Mouse (Mus musculus) mesoderm, embryonic 11.5 days (tissue): ENCODE measurements at regions not wholly inside any gene's neighbourhood (a gene's known extent, or its start where the extent isn't known, plus 50 kb on each side); places are given as distances from the start of the nearest gene placed in this dataset.

Experiments used
- DNase-seq: peaks from one replicate; pipeline ENCODE4 v3.0.0-alpha.2; 2012; ENCODE audit warnings: low read depth, low spot score

DNA sequence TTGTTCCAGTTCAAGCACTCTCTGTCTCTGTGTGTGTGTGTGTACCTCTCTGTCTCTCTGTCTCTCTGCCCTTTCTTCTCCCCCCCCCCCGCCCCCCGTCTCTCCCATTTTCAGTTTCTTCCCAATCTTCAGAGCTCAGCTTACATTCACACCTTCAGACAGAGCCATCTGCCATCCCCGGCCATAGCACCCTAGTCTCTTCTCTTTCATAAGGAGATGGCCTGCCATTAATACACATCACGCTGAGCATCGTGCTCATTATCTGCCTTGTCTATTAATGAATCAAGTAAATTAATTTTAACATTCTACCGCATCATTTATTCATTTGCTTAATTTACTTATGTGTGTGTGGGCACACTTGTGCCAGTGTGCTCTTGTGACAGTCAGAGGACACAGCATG, 573.2 kb downstream of the Bnc2 start:
- no peak for DNase-seq

DNA sequence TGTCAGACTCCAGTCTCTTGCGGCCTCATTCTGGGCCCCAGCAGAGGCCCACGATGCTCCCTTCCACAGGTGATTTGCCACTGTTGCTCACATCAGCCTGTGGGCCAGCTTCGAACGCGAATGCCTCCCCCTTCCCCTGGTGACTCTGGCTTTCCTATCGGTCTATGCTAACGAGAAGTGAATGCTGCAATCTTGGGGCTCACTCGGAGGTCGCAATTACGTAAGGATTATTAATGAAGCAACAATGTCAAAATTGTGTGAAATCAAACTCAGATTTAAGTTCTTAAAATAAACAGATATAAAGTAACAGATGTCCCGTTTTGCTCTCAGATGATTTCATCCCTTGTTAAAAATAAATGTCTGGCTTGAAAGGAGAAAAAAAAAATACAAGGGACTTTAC, 572.3 kb downstream of the Bnc2 start:
- no peak for DNase-seq

DNA sequence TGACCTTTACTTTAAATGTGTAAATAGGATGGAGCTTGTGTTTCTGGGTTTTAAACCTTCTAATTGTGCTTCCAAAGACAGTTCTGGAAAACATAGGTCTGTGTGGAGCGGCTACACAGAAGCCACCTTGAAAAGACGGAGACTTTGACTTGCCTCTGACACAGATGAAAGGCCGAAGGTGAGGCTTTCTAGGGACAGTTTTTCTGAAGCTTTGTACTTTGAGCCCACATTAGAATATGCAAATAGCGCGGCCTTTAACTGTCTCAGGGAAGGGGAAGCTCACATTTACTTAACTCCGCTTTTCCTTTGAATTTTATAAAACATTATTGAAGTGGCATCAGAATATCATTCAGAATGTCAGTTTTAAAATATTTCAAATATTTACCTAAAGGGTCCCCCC, 566.5 kb downstream of the Bnc2 start:
- DNase-seq, result no peak

DNA sequence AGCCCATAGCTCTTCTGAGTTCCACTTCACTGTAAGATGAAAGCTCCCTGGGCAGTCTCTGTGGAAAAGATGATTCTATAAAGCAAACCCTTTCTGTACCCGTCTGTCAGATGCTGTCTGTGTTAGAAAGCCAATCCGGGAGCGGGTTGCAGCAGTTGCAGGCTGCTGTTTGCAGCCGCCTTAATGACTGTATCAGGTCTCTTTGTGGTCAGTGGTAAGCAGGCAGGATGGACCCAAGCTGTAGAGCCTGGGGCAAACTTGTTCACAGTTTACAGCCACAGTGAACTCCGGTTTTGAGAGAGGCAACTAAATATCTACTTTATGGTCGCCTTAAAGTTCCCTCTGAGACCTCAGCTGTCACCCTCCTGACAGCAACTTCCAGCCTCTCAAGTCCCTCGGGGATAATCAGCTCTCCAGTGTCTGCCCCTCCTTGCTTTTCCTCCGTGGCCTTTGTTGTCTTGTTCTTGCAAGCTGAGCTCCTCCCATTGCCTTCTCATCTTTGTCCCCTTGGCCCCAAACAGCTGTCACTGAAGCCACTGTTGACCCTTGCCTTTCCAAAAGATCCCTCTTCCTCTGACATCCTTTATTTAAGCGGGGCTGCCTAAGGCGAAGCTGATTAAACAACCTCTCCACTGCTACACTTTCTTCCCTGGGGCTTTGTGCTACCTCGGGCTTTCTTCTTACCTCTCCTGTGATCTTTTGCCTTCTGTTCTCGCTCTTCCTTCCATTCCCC, 565.1 kb downstream of the Bnc2 start:
- peak; percentile 58 for DNase-seq

DNA sequence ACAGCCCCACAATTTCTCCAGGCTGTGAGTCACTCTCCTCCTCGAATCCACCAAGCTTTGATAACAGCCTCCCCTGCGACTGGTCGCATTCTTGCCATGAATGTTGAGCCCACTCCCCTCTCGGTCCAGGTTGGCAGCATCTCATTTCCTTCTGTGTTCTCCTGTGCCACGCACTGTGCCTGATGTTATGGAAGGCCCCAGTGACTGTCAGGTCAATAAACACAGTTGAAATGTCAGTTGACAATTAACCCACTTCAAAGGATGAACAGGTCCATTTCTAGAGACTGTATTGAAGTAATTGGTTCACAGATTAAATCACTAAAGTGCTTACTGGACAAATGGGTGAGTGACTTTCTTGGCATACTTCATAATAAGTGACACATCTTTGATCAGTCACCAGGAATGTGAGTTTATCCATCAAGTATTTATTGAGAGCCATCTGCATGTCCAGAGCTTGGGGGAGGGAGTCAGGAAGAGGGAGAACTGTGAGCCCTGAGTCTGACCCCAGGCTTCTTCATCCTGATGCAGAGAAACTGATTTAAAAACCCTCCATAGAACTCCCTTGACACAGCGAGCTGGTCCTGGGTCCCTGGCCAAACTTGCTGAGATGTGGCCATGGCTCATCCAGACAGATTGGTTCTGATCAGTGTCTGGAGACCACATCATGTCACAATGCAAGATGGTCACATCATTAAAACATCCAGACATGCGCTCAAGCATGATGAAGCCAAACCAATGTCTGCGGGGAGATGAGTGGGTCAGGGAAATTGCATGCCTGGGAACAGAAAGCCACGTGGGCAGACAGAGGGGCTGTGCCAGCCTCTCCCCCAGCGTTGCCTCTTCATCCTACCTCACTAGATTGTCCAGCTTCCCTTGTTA, 560.7 kb downstream of the Bnc2 start:
- no peak for DNase-seq

DNA sequence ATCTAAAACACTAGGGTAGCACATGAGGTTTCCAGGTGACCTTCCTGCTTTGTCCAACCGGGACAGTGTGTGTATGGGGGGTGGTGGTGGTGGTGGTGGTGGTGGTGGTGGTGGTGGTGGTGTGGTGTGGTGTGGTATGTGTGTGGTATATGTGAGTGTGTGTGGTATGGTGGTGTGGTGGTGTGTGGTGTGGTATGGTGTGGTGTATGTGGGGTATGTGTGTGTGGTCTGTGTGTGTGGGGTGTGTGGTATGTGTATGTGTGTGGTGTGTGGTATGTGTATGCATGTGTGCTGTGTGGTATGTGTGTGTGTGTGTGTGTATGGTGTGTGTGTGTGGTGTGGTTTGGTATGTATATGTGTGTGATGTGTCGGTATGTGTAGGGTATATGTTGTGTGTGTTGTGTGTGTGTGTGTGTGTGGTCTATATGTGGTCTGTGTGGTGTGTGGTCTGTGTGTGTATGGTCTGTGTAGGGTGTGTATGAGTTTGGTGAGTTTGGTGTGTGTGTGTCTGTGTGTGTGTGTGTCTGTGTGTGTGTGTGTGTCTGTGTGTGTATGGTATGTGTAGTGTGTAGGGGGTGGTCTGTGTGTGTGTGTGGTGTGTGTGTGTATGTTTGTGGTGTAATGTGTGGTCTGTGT, 556.7 kb downstream of the Bnc2 start:
- no peak for DNase-seq

DNA sequence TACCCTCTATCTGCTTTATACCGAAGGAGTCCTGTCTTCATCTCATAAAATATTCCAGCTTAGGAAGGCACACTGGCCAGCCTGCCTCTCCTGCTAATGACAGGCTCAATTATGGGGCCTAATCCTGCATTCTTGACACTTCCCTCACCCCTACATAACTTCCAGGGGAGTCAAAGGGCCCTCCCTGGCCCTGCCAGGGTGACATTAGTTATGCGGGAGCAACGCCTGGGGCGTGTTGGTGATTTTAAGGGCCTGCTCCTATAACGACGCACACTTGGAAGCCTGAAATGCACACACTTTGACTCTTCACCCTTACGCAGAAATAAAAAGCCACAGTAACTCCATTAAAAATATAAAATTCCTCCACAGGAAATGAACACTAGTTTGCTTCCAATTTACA, 555.5 kb downstream of the Bnc2 start:
- peak; percentile 45 for DNase-seq

DNA sequence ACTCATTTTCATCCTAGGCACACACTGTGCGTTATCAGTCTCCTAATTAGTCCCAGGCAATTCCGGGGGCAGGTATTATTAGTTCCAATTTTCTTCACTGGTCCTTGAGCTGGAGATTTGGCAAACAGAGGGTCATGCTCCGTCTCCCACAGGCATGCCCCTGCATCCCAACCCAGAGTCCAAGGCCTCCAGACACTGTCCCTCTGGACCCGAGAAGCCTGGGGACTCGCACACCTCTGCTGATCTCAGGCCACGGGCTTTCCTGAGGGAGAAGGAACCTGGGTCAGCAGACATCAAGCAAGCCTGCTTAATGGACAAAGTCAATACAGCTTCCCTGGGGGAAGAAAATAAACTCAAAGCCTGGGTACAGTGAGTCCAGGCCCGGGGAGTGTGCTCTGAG, 554.7 kb downstream of the Bnc2 start:
- no peak for DNase-seq

DNA sequence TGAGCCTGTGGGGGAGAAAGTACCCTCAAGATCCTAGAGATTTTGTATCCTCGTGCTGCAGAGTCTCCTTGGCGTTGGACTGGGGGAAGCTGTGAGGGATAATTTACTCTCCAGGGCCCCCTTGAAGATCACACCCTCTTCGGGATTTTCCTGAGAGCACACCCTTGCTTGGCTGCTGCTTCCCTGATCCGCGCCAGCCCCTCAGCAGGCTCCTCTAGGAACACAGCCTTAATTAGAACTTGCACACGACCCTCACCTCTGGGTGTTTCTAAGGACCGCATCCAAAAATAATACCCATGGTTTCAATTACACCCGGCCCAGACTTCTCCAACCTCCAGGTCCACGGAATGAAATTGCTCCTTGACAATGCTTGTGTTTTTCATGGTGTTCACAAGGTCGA, 553.6 kb downstream of the Bnc2 start:
- DNase-seq, result no peak

DNA sequence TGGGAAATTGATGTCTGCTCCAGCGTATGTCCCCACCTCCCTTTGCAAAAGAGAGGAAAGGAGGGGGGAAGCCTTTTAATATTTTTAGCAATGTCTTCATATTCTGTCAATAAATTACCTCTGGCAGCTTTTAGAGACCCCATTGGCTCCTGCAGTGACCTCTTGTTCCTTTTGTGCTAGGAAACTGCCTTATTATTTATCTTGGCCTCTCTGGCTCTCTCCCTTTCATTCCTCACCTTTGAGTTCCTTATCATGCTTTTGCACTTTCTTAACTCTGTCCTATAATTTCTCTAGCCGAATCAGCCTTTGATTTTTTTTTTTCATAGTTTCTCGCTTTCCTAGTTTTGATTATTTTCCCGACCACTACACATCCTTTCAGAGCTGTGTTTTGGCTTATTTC, 548.7 kb downstream of the Bnc2 start:
- DNase-seq, result no peak

DNA sequence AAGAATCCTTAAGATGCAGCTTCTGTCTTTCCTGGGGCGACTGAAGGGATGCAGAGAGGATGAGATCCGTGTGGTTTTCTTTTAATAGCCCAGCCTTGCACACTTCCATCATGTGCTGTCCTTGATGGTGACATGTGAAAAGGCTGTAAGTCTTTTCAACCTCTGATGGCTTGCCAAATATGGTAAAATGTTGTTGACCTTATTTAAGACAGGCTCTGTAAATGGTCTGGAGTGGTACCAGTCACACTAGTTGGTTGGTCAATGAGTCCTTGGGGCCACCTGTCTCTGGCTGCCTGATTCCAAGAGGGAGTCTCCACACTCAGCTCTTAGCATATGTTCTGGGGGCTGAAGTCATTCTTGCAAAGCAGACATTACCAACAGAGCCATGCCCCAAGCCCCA, 547.7 kb downstream of the Bnc2 start:
- DNase-seq, result no peak

DNA sequence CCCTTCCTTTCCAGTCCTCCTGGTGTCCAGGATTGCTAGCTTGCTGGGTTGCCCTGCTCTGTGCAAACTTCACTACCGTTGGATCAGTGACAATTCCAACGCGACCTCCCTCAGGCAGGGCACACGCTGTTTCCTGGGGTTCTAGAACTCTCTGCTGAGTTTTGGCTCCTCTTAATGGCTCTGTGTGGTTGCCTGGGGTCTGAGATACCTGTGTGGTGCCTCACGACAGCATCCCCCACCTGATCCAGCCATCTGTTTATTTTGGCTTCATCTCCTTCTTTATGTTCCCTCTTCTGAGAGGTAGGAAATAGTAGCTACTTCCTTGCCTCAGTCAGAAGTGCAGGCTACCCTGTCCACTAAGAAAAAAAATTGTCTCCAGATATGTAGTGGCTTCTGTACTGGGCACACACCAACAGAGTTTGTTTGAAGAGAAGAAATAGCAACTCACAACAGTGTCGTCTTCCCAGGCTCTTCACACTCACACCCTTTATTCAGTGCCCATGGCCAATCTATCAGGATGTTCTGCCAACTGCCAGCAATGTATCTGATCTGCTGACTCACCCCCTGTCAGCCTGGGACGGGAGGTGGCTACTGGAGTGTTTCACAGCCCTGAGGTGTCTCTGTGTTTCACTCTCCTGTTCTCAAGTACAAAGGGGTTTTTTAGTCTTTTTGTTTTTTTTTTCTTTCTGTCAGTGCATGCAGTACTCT, 544.1 kb downstream of the Bnc2 start:
- no peak for DNase-seq

DNA sequence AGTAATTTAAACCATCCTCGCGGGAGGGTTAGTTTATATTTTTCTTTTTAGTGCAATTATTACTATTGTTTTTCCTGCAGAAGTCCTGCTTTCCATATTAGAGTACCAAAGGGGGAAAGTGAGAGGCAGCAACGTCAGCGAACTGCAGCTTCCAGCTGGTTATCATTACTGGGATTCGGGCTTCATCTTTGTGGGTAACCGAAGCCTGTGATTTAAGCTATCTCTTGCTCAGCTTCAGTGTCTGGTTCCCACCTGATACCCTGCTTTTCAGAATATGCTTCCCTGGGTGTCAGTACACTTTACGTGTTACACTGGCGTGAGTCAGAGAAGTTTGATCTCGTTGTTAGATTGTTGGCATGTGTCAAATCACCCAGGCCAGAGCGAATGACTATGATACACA, 539.3 kb downstream of the Bnc2 start:
- DNase-seq, result no peak

DNA sequence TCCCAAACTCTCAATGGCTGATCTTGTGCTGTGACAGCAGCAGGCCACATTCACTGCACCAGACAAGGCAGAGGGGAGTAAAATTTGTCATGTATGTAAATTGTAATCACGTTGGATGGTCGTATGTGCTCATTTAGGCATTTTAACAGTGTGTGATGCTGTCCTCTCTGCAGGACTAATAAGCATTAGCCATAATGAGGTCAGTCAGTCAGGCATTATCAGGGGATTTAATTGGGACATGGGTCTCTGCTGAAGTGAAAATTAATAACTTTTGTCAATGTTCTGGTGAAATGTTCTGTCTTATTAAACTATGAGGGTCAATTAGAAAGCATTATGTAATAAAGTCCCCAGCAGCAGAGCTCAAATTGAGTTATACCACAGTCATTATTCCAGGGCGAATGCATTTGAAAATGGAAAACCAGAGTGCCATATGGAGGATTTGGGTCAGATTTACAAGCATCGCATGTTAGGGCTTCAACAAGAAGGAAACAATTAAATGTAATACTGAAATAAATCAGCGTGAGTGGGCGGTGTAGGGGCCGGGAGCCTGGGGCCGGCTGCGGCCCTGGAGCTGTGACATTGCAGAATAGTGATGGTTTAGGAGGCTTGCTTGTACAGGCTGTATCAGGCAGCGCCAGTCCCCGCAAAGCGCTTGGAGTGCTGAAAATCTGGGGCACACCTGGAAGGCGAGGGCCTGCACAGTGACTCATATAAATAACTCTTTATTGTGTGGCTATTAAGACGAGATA, 537.7 kb downstream of the Bnc2 start:
- DNase-seq, result peak; percentile 64

DNA sequence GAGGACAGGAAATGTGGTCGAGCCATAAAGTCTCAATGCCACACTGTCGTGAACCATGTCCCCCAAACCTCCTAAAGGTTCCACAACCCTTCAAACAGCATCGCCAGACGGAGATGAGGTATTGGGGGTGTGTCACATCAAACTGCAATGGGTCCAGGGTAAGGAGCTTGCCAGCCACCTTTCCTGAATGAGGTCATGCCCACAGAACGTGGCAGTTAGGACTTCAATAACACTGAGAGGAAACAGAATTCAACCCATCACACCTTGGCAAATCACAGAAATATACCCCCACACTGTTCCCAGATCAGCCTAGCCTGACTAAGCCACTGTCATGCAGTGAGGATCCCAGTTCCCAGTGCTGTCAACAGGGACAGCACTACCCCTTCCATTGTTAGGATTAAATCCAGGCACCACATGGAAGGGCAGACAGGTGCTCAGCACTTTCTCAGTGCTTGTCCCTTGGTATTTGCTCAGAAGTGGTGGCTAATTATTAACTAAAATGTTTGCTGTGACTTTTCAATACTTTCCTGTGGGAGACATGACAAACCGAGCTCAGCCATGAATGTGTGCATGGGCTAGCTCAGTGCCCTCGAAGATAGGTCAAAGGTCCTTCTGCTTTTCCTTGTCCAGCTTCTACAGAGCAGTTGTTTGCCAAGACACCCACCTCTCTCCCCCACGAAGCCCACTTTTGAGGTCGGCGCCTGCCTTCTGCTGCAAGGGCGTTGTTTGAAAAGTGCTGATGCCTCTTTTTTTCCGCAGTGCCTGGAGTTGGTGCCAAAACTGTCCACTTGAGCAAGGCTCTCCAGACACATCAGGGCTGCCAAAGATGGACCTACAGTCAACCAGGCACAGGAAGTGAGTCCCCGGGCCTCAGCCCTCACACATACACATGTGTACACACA, 525.7 kb downstream of the Bnc2 start:
- DNase-seq, result no peak

DNA sequence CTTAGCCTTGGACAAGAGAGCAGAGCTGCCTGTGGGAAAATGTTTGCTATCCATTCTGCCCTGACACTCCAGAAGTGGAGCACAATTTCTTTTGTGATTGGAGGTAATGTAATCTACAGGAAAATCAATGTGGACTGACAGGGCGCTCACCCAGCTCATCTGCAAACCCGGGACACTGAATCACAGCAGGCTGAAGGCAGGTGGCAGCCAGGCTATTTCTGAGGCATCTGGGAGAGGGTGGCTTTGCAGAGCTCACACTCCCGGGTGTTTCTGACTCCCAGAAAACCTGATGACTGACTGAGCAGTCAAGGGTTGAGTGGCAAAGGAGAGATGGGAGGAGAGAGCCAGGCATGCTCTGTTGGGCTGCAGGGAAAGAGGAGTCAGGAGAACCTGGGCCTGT, 524.4 kb downstream of the Bnc2 start:
- DNase-seq, result no peak

DNA sequence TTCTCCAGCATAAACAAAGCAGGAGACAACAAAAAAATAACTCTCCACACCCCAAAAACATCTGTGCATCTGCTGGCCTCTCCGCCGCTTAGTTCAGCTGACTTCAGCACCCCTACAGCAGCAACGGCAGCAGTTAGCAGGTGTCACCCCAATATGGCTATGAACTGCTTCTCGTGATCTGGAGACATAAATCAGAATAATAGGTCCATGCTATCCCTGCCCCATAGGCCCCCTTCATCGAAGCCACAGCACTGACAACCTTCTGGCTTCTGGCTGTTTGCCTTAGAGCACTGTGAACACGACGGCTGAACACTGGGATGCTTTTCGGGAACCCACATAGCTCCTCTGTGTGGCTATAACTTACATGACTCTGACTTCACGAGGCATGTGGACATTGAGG, 523.8 kb downstream of the Bnc2 start:
- no peak for DNase-seq

DNA sequence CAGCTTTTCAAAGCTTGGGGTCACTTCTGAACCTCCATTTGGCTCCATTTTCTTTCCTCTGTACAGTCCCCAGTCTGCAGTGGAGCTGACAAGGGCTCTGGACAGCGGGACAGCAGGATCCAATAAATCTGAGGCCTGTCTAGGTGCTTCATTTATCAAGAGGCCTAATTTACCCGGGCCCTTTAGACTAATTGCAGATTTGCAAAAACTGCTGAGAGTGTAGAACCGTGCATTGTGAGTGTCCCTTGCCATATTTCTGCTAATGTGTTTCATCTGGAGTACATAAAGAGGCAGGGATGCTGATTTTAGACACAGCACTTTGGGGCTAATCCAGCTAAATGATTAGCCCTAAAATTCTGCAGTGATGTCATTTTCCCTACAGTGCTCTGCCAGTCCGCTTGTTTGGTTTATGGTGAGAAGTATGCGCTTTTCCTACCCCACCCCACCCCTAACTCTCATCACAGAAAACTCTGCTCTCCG, 523.1 kb downstream of the Bnc2 start:
- DNase-seq, result no peak

DNA sequence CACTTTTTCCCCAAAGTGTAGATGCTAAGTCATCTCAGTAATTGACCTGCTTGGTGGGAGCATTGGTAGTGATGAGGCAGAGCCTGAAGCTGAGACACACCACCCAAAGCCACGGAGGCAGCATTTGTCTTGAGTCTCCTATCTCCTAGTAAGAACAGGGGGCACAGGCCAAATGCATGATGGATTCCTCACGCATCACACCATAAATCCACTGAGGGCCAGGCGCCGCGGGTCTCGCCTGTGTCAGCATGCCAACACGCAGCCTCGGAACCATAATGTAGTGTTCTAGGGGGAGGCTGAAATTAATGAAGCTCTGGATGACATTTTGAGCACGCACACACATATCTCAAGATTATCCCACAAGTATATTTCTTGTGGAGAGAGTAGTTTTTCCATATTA, 521.5 kb downstream of the Bnc2 start:
- DNase-seq, result no peak
